Mouse (Mus musculus): ENCODE measurements around the gene Hexa. TPM values are rescaled to one million over a fixed set of nuclear protein-coding genes. Genes with fewer than 3 reads are reported as not detected.
A peak's percentile ranks its signal among the peaks of the same experiment; 100 is the strongest.

Gene Hexa
- total and polyA plus RNA-seq, 2 experiments from 2014 or later = 52.7 to 52.9 TPM

DNA sequence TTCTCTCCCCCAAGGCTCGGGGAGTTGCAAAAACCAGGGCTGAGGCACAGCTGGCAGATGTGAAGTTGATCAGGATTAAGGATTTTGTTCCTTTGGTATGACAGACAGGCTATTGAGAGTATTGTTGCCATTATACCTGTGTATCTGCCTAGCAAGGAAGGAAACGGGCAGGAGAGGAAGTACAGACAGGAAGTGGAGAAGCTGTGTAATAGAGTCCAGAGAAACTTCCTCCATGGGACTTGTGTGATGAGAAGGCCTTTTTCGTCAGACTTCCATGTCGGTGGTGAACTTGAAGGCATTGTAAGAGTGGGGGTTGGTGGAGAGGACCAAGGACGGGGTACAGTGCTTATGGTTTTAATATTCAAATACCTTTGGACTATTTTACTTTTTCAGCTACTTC, 11.7 kb downstream of the Hexa start:
- Histone ChIP-seq H3K4me1 (ENCODE audit: insufficient read depth, low read length) (no peaks in the 10 kb centered on the region), H3K4me2 (ENCODE audit: low read depth, low read length) (no peak overlapping the region), H3K4me3 (ENCODE audit: low read length) (no peak overlapping the region), H3K27ac (no peak overlapping the region), H3K27me3 (ENCODE audit: insufficient read depth, low read length) (no peaks in the 10 kb centered on the region), H3K9me3 (ENCODE audit: low read length) (no peaks in the 10 kb centered on the region), H3K9ac (replicated peaks; ENCODE audit: low read length) (no peak overlapping the region), H3K36me3 (ENCODE audit: insufficient read depth, low read length) (peaks cover 6% of the 10 kb centered on the region; the same call in 1 of the 2 replicates)
- ATAC-seq = no peak
- DNase-seq (ENCODE audit: low spot score) = no peak
- WGBS = 86% methylated on average over 5 of the region's 5 CpGs
- TF ChIP-seq CTCF (IDR thresholded peaks at IDR 0.05; ENCODE audit: low read depth) = no peak

- no peaks in the 10 kb centered on the region for H3K9me3 ChIP-seq (ENCODE audit: low read length)
- H3K36me3 ChIP-seq (ENCODE audit: insufficient read depth, low read length) = peaks cover 8% of the 10 kb centered on the region; the same call in 1 of the 2 replicates
- DNase-seq (ENCODE audit: low spot score) (no peak), ATAC-seq (no peak)
- H3K4me3 ChIP-seq (ENCODE audit: low read length) = no peak overlapping the region
- no peak overlapping the region for H3K27ac ChIP-seq
- no peaks in the 10 kb centered on the region for H3K27me3 ChIP-seq (ENCODE audit: insufficient read depth, low read length)
- H3K9ac ChIP-seq (replicated peaks; ENCODE audit: low read length) = no peak overlapping the region
- WGBS = 84% methylated on average over 3 of the region's 3 CpGs
- H3K4me2 ChIP-seq (ENCODE audit: low read depth, low read length) = no peak overlapping the region
- no peaks in the 10 kb centered on the region for H3K4me1 ChIP-seq (ENCODE audit: insufficient read depth, low read length)
- no peak for TF ChIP-seq CTCF (IDR thresholded peaks at IDR 0.05; ENCODE audit: low read depth)
Measured at GRCm38 (mm10) chr9:59551620-59552031, 12.3 kb downstream of the Hexa start.

DNA sequence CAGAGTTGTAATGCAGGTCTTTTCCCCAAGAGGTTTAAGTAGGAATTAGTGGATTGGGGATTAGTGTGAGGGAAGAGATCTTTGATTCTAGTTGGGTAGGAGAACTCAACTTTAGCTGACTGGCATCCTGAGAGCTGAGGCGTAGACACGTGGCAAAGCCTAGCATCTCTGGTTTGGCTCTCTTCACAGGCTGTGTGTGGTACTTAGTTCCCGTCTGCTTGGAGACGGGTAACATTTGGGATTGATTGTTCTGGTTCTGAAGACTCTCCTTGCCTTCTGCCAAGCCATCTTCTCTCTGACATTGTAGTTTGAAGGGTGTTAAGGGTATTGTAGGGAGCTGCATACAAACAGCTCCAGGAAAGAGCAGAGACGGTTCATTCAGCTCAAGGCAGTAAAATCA, 13.3 kb downstream of the Hexa start:
- DNase-seq (ENCODE audit: low spot score) (no peak), ATAC-seq (no peak)
- H3K27ac ChIP-seq = no peak overlapping the region
- H3K9me3 ChIP-seq (ENCODE audit: low read length) = no peaks in the 10 kb centered on the region
- no peak overlapping the region for H3K4me3 ChIP-seq (ENCODE audit: low read length)
- WGBS = 92% methylated on average over 5 of the region's 5 CpGs
- no peaks in the 10 kb centered on the region for H3K4me1 ChIP-seq (ENCODE audit: insufficient read depth, low read length)
- no peak overlapping the region for H3K9ac ChIP-seq (replicated peaks; ENCODE audit: low read length)
- peaks cover 16% of the 10 kb centered on the region; the same call in 1 of the 2 replicates for H3K36me3 ChIP-seq (ENCODE audit: insufficient read depth, low read length)
- H3K27me3 ChIP-seq (ENCODE audit: insufficient read depth, low read length) = no peaks in the 10 kb centered on the region
- no peak for TF ChIP-seq CTCF (IDR thresholded peaks at IDR 0.05; ENCODE audit: low read depth)
- H3K4me2 ChIP-seq (ENCODE audit: low read depth, low read length) = no peak overlapping the region

GRCm38 (mm10) chr9:59553719-59554118, 14.4 kb downstream of the Hexa start:
- Histone ChIP-seq H3K27me3 (ENCODE audit: insufficient read depth, low read length) (no peaks in the 10 kb centered on the region), H3K9ac (replicated peaks; ENCODE audit: low read length) (no peak overlapping the region), H3K4me1 (ENCODE audit: insufficient read depth, low read length) (no peaks in the 10 kb centered on the region), H3K27ac (no peak overlapping the region), H3K4me2 (ENCODE audit: low read depth, low read length) (no peak overlapping the region), H3K9me3 (ENCODE audit: low read length) (no peaks in the 10 kb centered on the region), H3K36me3 (ENCODE audit: insufficient read depth, low read length) (peaks cover 27% of the 10 kb centered on the region; the same call in 1 of the 2 replicates), H3K4me3 (ENCODE audit: low read length) (no peak overlapping the region)
- no peak for TF ChIP-seq CTCF (IDR thresholded peaks at IDR 0.05; ENCODE audit: low read depth)
- DNase-seq (ENCODE audit: low spot score) (no peak), ATAC-seq (no peak)
- WGBS = 86% methylated on average over 4 of the region's 4 CpGs

- 28% methylated on average over 4 of the region's 4 CpGs for WGBS
- no peaks in the 10 kb centered on the region for H3K27me3 ChIP-seq (ENCODE audit: insufficient read depth, low read length)
- H3K4me3 ChIP-seq (ENCODE audit: low read length) = no peak overlapping the region
- peak; percentile 78 for TF ChIP-seq CTCF (IDR thresholded peaks at IDR 0.05; ENCODE audit: low read depth)
- peak; percentile 71 for DNase-seq (ENCODE audit: low spot score)
- ATAC-seq = peak; percentile 71; the same call in 1 of the 2 replicates
- no peak overlapping the region for H3K27ac ChIP-seq
- H3K9ac ChIP-seq (replicated peaks; ENCODE audit: low read length) = no peak overlapping the region
- H3K36me3 ChIP-seq (ENCODE audit: insufficient read depth, low read length) = peaks cover 40% of the 10 kb centered on the region
- no peaks in the 10 kb centered on the region for H3K9me3 ChIP-seq (ENCODE audit: low read length)
- no peak overlapping the region for H3K4me2 ChIP-seq (ENCODE audit: low read depth, low read length)
- no peaks in the 10 kb centered on the region for H3K4me1 ChIP-seq (ENCODE audit: insufficient read depth, low read length)
Measured at GRCm38 (mm10) chr9:59565600-59565999, 26.3 kb downstream of the Hexa start.

DNA sequence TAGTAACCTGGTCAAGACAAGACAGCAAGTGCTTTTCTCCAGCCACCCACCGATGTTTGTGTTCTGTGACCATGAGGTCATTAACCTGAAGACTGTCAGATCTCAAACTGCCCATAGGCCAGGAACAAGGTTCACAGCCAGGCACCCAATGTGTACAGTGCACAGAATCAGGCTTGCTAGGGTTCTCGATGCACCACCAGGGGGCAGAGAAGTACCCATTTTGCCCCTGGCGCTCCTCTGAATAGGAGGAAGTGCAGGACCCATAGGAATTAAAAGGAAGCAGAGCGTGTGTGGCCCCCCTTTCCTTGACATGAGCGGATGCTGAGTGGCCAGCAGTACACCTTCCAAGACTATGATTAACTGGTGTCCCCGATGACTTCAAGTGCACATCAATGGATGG, 27.8 kb downstream of the Hexa start:
- no peaks in the 10 kb centered on the region for H3K27me3 ChIP-seq (ENCODE audit: insufficient read depth, low read length)
- no peaks in the 10 kb centered on the region for H3K4me1 ChIP-seq (ENCODE audit: insufficient read depth, low read length)
- peak; percentile 85 for TF ChIP-seq CTCF (IDR thresholded peaks at IDR 0.05; ENCODE audit: low read depth)
- no peaks in the 10 kb centered on the region for H3K9me3 ChIP-seq (ENCODE audit: low read length)
- no peak overlapping the region for H3K4me2 ChIP-seq (ENCODE audit: low read depth, low read length)
- H3K4me3 ChIP-seq (ENCODE audit: low read length) = no peak overlapping the region
- no peak overlapping the region for H3K9ac ChIP-seq (replicated peaks; ENCODE audit: low read length)
- H3K36me3 ChIP-seq (ENCODE audit: insufficient read depth, low read length) = peaks cover 26% of the 10 kb centered on the region
- 28% methylated on average over 6 of the region's 6 CpGs for WGBS
- ATAC-seq (peak; percentile 85), DNase-seq (ENCODE audit: low spot score) (peak; percentile 77)
- no peak overlapping the region for H3K27ac ChIP-seq

DNA sequence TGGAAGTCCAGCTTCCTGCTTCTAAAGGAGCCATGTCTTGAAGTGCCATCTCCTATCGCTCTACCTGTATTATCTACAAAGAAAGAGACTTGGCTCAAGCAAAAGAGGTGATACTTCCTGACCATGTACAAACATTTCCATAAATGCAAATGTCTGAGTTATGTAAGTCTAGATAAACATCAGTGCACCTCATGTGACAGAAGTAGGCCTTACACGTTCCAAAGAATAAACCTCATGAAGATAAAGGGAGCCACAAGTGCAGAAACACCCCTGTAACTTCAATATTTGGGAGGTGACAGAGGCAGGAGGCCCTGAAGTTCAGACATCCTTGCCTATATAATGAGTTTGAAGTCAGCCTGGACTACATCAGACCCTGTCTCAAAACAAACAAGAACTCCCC, 32.5 kb downstream of the Hexa start:
- H3K4me3 ChIP-seq (ENCODE audit: low read length) = no peak overlapping the region
- no peaks in the 10 kb centered on the region for H3K4me1 ChIP-seq (ENCODE audit: insufficient read depth, low read length)
- H3K27ac ChIP-seq = no peak overlapping the region
- no peaks in the 10 kb centered on the region for H3K36me3 ChIP-seq (ENCODE audit: insufficient read depth, low read length)
- no peak for ATAC-seq
- H3K9me3 ChIP-seq (ENCODE audit: low read length) = no peaks in the 10 kb centered on the region
- no peak overlapping the region for H3K9ac ChIP-seq (replicated peaks; ENCODE audit: low read length)
- no peak for TF ChIP-seq CTCF (IDR thresholded peaks at IDR 0.05; ENCODE audit: low read depth)
- no peak overlapping the region for H3K4me2 ChIP-seq (ENCODE audit: low read depth, low read length)
- no peaks in the 10 kb centered on the region for H3K27me3 ChIP-seq (ENCODE audit: insufficient read depth, low read length)
- WGBS = 85% methylated on average over 2 of the region's 2 CpGs
- DNase-seq (ENCODE audit: low spot score) = no peak

Measured in hindbrain, postnatal 0 days (tissue).